Mouse (Mus musculus) lung, postnatal 0 days (tissue): ENCODE results near the gene Rhot2. TPM values are rescaled to one million over a fixed set of nuclear protein-coding genes. Genes with fewer than 3 reads are reported as not detected.
"Not testable (repeated sequence)": the region's sequence is repeated elsewhere in the genome, so short reads cannot be mapped to it uniquely, and the experiment has no call there.

Experiments
- ATAC-seq: fragments of 200-750 bp; cut with Nextera tagmentation; 2 replicates; pipeline ENCODE4 v1.8.0; 2017; ENCODE audit warnings: moderate library complexity
- DNase-seq: peaks from one replicate; pipeline ENCODE4 v3.0.0-alpha.2; 2016; ENCODE audit warnings: low spot score
- H3K27ac ChIP-seq: fragments of 300-500 bp; sonication (generic); 2 replicates; pipeline ENCODE4 v1.5.1; 2014; ENCODE audit warnings: antibody characterized with exemption, mild to moderate bottlenecking, low read length, mixed read lengths
- H3K27me3 ChIP-seq: fragments of 300-500 bp; sonication (generic); replicated peaks from 2 replicates; pipeline ENCODE4 v1.6.1; 2014; ENCODE audit warnings: low read length, mixed read lengths; ENCODE audit not compliant: insufficient read depth
- H3K36me3 ChIP-seq: fragments of 300-500 bp; sonication (generic); 2 replicates; pipeline ENCODE4 v1.6.1; 2014; ENCODE audit warnings: low read length, mixed read lengths; ENCODE audit not compliant: insufficient read depth
- H3K4me1 ChIP-seq: fragments of 300-500 bp; sonication (generic); 2 replicates; pipeline ENCODE4 v1.6.1; 2014; ENCODE audit warnings: antibody characterized with exemption, low read depth, low read length, mixed read lengths; ENCODE audit not compliant: insufficient read depth
- H3K4me2 ChIP-seq: fragments of 300-500 bp; sonication (generic); replicated peaks from 2 replicates; pipeline ENCODE4 v1.6.1; 2014; ENCODE audit warnings: low read depth, mild to moderate bottlenecking, low read length, moderate library complexity, mixed read lengths
- H3K4me3 ChIP-seq: fragments of 300-500 bp; sonication (generic); 2 replicates; pipeline ENCODE4 v1.5.1; 2014; ENCODE audit warnings: low read depth, low read length
- H3K9ac ChIP-seq: fragments of 300-500 bp; sonication (generic); replicated peaks from 2 replicates; pipeline ENCODE4 v1.6.1; 2014; ENCODE audit warnings: low read depth, mild to moderate bottlenecking
- H3K9me3 ChIP-seq: fragments of 300-500 bp; sonication (generic); 2 replicates; pipeline ENCODE4 v1.6.1; 2016; ENCODE audit warnings: low read length, mixed read lengths
- CTCF ChIP-seq: IDR thresholded peaks from 2 replicates; pipeline ENCODE4 v1.5.1; 2016; ENCODE audit warnings: antibody characterized with exemption, mild to moderate bottlenecking
- EP300 ChIP-seq: IDR thresholded peaks from 2 replicates; pipeline ENCODE4 v1.6.1; 2016; ENCODE audit warnings: antibody characterized with exemption, mild to moderate bottlenecking, control low read depth
- WGBS: fragments of 180-500 bp; shearing (Covaris S2); extraction: QIAGEN DNeasy Blood & Tissue Kit; methylation state at CpG from one replicate; pipeline ENCODE4 v1.1.7; 2014; 5-methylcytosine and 5-hydroxymethylcytosine counted together
- polyA plus RNA-seq: library from polyadenylated mRNA; unstranded; fragments of >200 nt; fragmentation: Nextera tagmentation; extraction: Ambion mirVana; gene quantifications from 2 replicates; pipeline ENCODE4 v1.2.1, GENCODE M21; 2015

Gene Rhot2
- polyA plus RNA-seq, 1 experiment from 2014 or later: 9.9 TPM

- peaks cover 24% of the 10 kb centered on the region for H3K27me3 ChIP-seq
- H3K27ac ChIP-seq: no peak within 1 kb of the TSS
- ATAC-seq (peak; percentile 80), DNase-seq (peak; percentile 68)
- H3K4me2 ChIP-seq: peak within 1 kb of the TSS; percentile 79
- no peak within 1 kb of the TSS for H3K9ac ChIP-seq
- H3K4me1 ChIP-seq: 0 out of 2 replicates have a peak, but pooled peaks cover 6% of the 10 kb centered on the region
- H3K4me3 ChIP-seq: peak within 1 kb of the TSS; percentile 51
- TF ChIP-seq CTCF (peak; percentile 44), EP300 (no peak)
- 1% methylated on average over 64 of the region's 100 CpGs for WGBS
- no peaks in the 10 kb centered on the region for H3K36me3 ChIP-seq
- no peaks in the 10 kb centered on the region for H3K9me3 ChIP-seq
Observed at GRCm38 (mm10) chr17:25808789-25809605, 35.7 kb downstream of the Rhot2 start, which contains the start of gene Fbxl16. Gene Fbxl16 (plus strand): TSS chr17:25809085.

GRCm38 (mm10) chr17:25808028-25808427, 36.6 kb downstream of the Rhot2 start:
- Histone ChIP-seq H3K4me1 (0 out of 2 replicates have a peak, but pooled peaks cover 3% of the 10 kb centered on the region), H3K4me2 (no peak overlapping the region), H3K27ac (no peak overlapping the region), H3K4me3 (no peak overlapping the region), H3K9ac (no peak overlapping the region), H3K27me3 (peaks cover 24% of the 10 kb centered on the region), H3K36me3 (no peaks in the 10 kb centered on the region), H3K9me3 (no peaks in the 10 kb centered on the region)
- no peak for TF ChIP-seq CTCF
- no peak for ATAC-seq
- WGBS: 42% methylated on average over 5 of the region's 5 CpGs
- DNase-seq: no peak

- H3K9ac ChIP-seq, DNase-seq, H3K4me2 ChIP-seq, H3K27ac ChIP-seq, H3K36me3 ChIP-seq, H3K4me3 ChIP-seq, H3K9me3 ChIP-seq, H3K4me1 ChIP-seq, ATAC-seq: not testable (repeated sequence)
- WGBS: 33% methylated on average over 2 of the region's 2 CpGs
- H3K27me3 ChIP-seq: peaks cover 24% of the 10 kb centered on the region
Observed at GRCm38 (mm10) chr17:25807452-25807851, 37.2 kb downstream of the Rhot2 start.

GRCm38 (mm10) chr17:25806507-25806906, 38.1 kb downstream of the Rhot2 start:
- ATAC-seq (no peak), DNase-seq (no peak)
- Histone ChIP-seq H3K9ac (no peak overlapping the region), H3K36me3 (no peaks in the 10 kb centered on the region), H3K4me1 (0 out of 2 replicates have a peak, but pooled peaks cover 3% of the 10 kb centered on the region), H3K9me3 (no peaks in the 10 kb centered on the region), H3K4me3 (no peak overlapping the region), H3K27ac (no peak overlapping the region), H3K4me2 (no peak overlapping the region), H3K27me3 (peaks cover 24% of the 10 kb centered on the region)
- WGBS: 76% methylated on average over 4 of the region's 4 CpGs
- TF ChIP-seq EP300 (no peak), CTCF (no peak)

- TF ChIP-seq EP300: no peak
- no peak for TF ChIP-seq CTCF
- WGBS: 7% methylated on average over 10 of the region's 10 CpGs
- no peaks in the 10 kb centered on the region for H3K27me3 ChIP-seq
- no peak overlapping the region for H3K27ac ChIP-seq
- no peaks in the 10 kb centered on the region for H3K9me3 ChIP-seq
- no peaks in the 10 kb centered on the region for H3K36me3 ChIP-seq
- no peak overlapping the region for H3K4me2 ChIP-seq
- no peak for DNase-seq
- H3K9ac ChIP-seq: no peak overlapping the region
- ATAC-seq: no peak; the same call in 1 of the 2 replicates
- H3K4me3 ChIP-seq: no peak overlapping the region
- no peaks in the 10 kb centered on the region for H3K4me1 ChIP-seq
Observed at GRCm38 (mm10) chr17:25802825-25803517, 41.7 kb downstream of the Rhot2 start.

- peak; percentile 63 for ATAC-seq
- Histone ChIP-seq H3K4me3 (no peak overlapping the region), H3K4me1 (peaks cover 3% of the 10 kb centered on the region; the same call in 1 of the 2 replicates), H3K9me3 (no peaks in the 10 kb centered on the region), H3K4me2 (no peak overlapping the region), H3K27ac (no peak overlapping the region), H3K36me3 (no peaks in the 10 kb centered on the region), H3K27me3 (no peaks in the 10 kb centered on the region), H3K9ac (no peak overlapping the region)
- no peak for TF ChIP-seq EP300
- peak; percentile 91 for TF ChIP-seq CTCF
- peak; percentile 79 for DNase-seq
- WGBS: 8% methylated on average over 6 of the region's 6 CpGs
Observed at GRCm38 (mm10) chr17:25801029-25801428, 43.6 kb downstream of the Rhot2 start.
